Mouse (Mus musculus): ENCODE measurements at regions not wholly inside any gene's neighbourhood (a gene's known extent, or its start where the extent isn't known, plus 50 kb on each side); places are given as distances from the start of the nearest gene placed in this dataset.

GRCm38 (mm10) chr12:62768930-62769329 lies 1246.0 kb downstream of the Lrfn5 start:
- peak; percentile 1 for DNase-seq

GRCm38 (mm10) chr12:62769895-62770294 lies 1246.9 kb downstream of the Lrfn5 start:
- no peak for DNase-seq

- DNase-seq, result no peak
Measured at GRCm38 (mm10) chr12:62775974-62776373, 1253.0 kb downstream of the Lrfn5 start.

- DNase-seq, result no peak
Measured at GRCm38 (mm10) chr12:62812781-62813180, 1289.8 kb downstream of the Lrfn5 start.

All from right cerebral cortex, adult 18-20 months (tissue).